Mouse (Mus musculus) lung, embryonic 14.5 days (tissue): Measurements from ENCODE around the gene Ago1. TPM values are rescaled to one million over a fixed set of nuclear protein-coding genes. Genes with fewer than 3 reads are reported as not detected.
A peak's percentile ranks its signal among the peaks of the same experiment; 100 is the strongest.

Experiments used
- ATAC-seq: fragments of 200-750 bp; cut with Nextera tagmentation; 2 replicates; pipeline ENCODE4 v1.8.0; 2017; ENCODE audit warnings: mild to moderate bottlenecking, moderate TSS enrichment, moderate library complexity; ENCODE audit not compliant: insufficient read depth
- DNase-seq: peaks from one replicate; pipeline ENCODE4 v3.0.0-alpha.2; 2015
- H3K27ac ChIP-seq: fragments of 300-500 bp; sonication (generic); 2 replicates; pipeline ENCODE4 v1.5.1; 2014; ENCODE audit warnings: low read depth, mild to moderate bottlenecking, moderate library complexity
- H3K27me3 ChIP-seq: fragments of 300-500 bp; sonication (generic); 2 replicates; pipeline ENCODE4 v1.6.1; 2014; ENCODE audit warnings: low read length, control low read depth; ENCODE audit not compliant: insufficient read depth
- H3K36me3 ChIP-seq: fragments of 300-500 bp; sonication (generic); 2 replicates; pipeline ENCODE4 v1.6.1; 2014; ENCODE audit warnings: control low read depth; ENCODE audit not compliant: insufficient read depth
- H3K4me1 ChIP-seq: fragments of 300-500 bp; sonication (generic); 2 replicates; pipeline ENCODE4 v1.6.1; 2014; ENCODE audit warnings: antibody characterized with exemption, control low read depth; ENCODE audit not compliant: insufficient read depth
- H3K4me2 ChIP-seq: fragments of 300-500 bp; sonication (generic); 2 replicates; pipeline ENCODE4 v1.6.1; 2014; ENCODE audit warnings: mild to moderate bottlenecking
- H3K4me3 ChIP-seq: fragments of 300-500 bp; sonication (generic); 2 replicates; pipeline ENCODE4 v1.5.1; 2014; ENCODE audit warnings: low read depth, low read length
- H3K9ac ChIP-seq: fragments of 300-500 bp; sonication (generic); 2 replicates; pipeline ENCODE4 v1.6.1; 2014
- H3K9me3 ChIP-seq: fragments of 300-500 bp; sonication (generic); 2 replicates; pipeline ENCODE4 v1.6.1; 2016; ENCODE audit warnings: low read depth, low read length, control low read depth
- CTCF ChIP-seq: IDR thresholded peaks from 2 replicates; pipeline ENCODE4 v1.5.1; 2016; ENCODE audit warnings: antibody characterized with exemption, low read depth
- WGBS: fragments of 180-500 bp; shearing (Covaris S2); extraction: QIAGEN DNeasy Blood & Tissue Kit; methylation state at CpG from one replicate; pipeline ENCODE4 v1.1.7; 2014; 5-methylcytosine and 5-hydroxymethylcytosine counted together
- polyA plus RNA-seq: library from polyadenylated mRNA; unstranded; fragments of >200 nt; fragmentation: Nextera tagmentation; extraction: Ambion mirVana; gene quantifications from 2 replicates; pipeline ENCODE4 v1.2.1, GENCODE M21; 2014

Gene Ago1
- polyA plus RNA-seq, 1 experiment from 2014 or later = 10.7 TPM

DNA sequence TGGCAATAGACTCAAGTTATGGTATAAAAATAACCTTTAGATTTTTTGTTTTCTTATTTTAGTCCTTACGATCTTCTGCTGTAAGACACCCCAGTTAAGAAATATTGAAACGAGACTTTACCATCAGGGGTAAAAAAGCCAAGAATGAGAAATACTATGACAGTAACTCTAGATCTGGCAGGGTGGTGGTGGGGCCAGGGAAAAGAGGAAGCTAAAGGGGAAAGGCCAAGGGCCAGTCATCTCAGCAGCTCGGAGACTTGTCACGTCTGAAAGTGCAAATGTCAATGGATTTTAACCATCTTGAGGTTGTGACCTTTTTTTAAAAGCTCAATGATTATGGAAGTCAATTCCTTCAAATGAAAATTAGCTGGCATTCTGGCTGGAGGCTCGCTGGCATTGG lies 30.1 kb downstream of the Ago1 start:
- H3K9ac ChIP-seq = no peak overlapping the region
- H3K4me3 ChIP-seq = no peak overlapping the region
- no peak for DNase-seq
- 76% methylated on average over 5 of the region's 5 CpGs for WGBS
- no peaks in the 10 kb centered on the region for H3K9me3 ChIP-seq
- no peak overlapping the region for H3K27ac ChIP-seq
- TF ChIP-seq CTCF = no peak
- no peak for ATAC-seq
- H3K27me3 ChIP-seq = no peaks in the 10 kb centered on the region
- no peaks in the 10 kb centered on the region for H3K4me1 ChIP-seq
- no peak overlapping the region for H3K4me2 ChIP-seq
- peaks cover 72% of the 10 kb centered on the region for H3K36me3 ChIP-seq

DNA sequence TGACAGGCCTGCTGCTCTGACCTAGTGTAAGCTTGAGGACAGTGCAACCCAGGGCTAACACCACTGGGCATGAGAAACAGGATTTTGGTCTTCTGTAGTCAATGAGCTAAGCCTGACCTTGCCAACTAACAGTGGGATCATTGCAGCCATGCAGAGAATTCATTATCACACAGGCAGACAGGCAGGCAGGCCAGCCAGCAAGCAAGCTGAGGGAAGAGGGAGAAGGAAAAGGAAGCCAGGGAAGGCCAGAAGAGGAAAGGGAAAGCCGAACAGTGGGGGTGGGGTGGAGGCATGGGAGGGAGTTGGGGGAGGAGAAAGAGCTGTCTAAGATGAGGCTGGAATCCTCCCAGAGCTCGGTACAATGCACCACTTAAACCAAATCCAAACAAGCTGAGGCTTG lies 32.1 kb downstream of the Ago1 start:
- TF ChIP-seq CTCF = no peak
- WGBS = 34% methylated on average over 2 of the region's 2 CpGs
- no peak for ATAC-seq

DNA sequence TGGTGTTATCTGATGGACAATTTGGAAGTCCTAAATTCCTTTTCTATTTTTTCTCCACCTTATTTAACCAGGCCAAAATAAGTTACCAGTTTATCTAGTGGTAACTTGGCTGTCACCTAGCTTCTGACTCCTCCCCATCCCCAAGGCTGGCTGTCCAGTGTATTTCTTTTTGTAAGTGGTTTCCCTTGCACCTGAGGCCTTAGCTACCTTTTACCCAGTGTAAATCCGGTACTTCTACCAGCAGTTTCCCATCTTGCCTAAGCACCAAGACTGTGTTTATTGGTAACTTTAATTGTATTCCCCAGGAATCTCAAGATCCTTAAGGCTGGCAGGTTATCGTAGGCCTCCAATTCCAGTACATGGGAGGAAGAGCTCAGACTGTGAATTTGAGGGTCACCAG lies 34.3 kb downstream of the Ago1 start:
- Histone ChIP-seq H3K4me1 (no peaks in the 10 kb centered on the region; the same call in 1 of the 2 replicates), H3K4me2 (no peak overlapping the region), H3K4me3 (no peak overlapping the region), H3K27me3 (no peaks in the 10 kb centered on the region), H3K9ac (no peak overlapping the region), H3K9me3 (no peaks in the 10 kb centered on the region), H3K27ac (no peak overlapping the region), H3K36me3 (peaks cover 31% of the 10 kb centered on the region)
- no peak for TF ChIP-seq CTCF
- WGBS = 88% methylated on average over 2 of the region's 2 CpGs
- no peak for DNase-seq
- no peak for ATAC-seq

More for the DNA sequence above, 32.1 kb downstream of the Ago1 start:
- H3K27ac ChIP-seq = no peak overlapping the region
- H3K4me3 ChIP-seq = no peak overlapping the region
- no peaks in the 10 kb centered on the region for H3K9me3 ChIP-seq
- no peaks in the 10 kb centered on the region for H3K27me3 ChIP-seq
- peaks cover 52% of the 10 kb centered on the region for H3K36me3 ChIP-seq
- H3K9ac ChIP-seq = no peak overlapping the region
- no peak overlapping the region for H3K4me2 ChIP-seq
- H3K4me1 ChIP-seq = no peaks in the 10 kb centered on the region
- no peak for DNase-seq

DNA sequence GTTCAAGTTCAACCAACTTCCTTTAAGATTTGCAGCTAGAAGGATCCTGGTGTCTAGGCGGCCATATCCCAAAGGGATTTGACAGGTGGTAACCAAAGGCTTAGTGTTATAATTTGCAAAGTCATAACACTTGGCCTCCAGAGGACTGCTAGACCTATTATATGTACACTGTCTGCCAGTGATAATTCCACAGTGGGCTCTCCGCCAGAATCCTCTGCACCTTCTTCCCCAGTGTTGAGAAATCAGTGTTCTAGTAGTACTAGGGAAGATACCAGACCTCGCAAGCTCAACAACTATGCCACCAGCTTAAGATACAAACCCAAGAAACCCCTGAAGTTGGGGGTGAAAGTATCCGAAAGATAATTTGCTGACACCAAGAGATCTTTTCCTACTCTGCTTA lies 35.2 kb downstream of the Ago1 start:
- Histone ChIP-seq H3K27ac (no peak overlapping the region), H3K4me2 (no peak overlapping the region), H3K9me3 (no peaks in the 10 kb centered on the region), H3K9ac (no peak overlapping the region), H3K36me3 (peaks cover 24% of the 10 kb centered on the region), H3K4me1 (no peaks in the 10 kb centered on the region; the same call in 1 of the 2 replicates), H3K27me3 (no peaks in the 10 kb centered on the region), H3K4me3 (no peak overlapping the region)
- WGBS = 81% methylated on average over 4 of the region's 4 CpGs
- no peak for TF ChIP-seq CTCF
- ATAC-seq = no peak
- DNase-seq = no peak

DNA sequence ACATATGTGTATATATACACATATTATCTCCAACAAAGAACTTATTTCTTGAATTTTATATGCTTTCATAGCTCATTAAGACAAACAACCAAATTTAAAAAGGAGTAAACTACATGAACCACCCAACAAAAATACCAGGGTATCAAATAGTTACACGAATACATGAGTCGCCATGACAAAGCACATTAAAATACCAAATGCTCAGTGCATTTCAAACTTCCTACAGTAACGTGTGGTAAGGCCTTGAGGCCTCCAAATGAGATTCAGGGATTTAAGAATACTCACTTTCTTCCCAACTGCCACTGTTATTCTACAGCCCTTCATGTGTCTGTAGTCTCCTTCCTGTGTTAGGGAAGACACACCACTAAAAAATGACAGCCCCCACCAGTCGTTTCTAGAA lies 36.6 kb downstream of the Ago1 start:
- ATAC-seq (no peak), DNase-seq (no peak)
- Histone ChIP-seq H3K4me1 (no peaks in the 10 kb centered on the region; the same call in 1 of the 2 replicates), H3K4me2 (no peak overlapping the region), H3K4me3 (no peak overlapping the region), H3K27me3 (no peaks in the 10 kb centered on the region), H3K9ac (no peak overlapping the region), H3K36me3 (peaks cover 15% of the 10 kb centered on the region; the same call in 1 of the 2 replicates), H3K27ac (no peak overlapping the region), H3K9me3 (no peaks in the 10 kb centered on the region)
- TF ChIP-seq CTCF = no peak
- 78% methylated on average over 4 of the region's 4 CpGs for WGBS

DNA sequence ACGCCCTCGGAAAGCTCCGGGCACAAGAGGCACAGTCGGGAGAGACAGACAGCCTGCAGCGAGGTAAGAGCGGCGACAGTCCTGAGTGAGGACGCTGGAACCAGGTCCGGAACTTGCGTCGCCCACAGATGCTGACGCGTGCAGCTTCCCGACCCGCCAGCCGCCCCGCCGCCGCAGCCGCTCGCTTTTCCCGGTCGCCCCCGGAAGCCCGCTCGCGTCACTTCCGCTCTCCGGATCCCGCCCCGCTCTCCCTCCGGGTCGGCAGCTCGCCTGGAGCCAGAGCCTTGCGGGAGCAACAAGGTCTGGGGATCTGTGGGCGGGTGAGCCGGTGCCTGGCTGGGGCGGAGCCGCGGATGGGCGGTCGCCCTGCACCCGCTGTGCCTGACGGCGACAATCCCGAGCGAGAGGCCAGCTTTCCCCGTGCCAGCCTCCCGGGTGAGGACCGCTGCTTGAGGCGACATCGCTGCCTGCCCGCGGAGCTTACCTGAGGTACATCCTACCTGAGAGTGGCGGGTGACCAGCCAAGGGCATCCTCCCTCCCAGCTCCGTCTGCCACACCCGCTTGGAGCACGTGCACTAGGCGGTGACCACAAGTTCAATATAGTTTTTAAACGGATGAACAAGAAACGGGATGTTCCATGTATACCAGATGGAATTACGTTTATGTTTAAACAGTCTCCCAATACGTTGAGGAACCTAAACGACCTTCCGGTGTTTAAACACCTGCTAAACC lies 38.9 kb downstream of the Ago1 start, which contains the start of gene Ago3:
Ago3 (minus strand) TSS at position 210 of the 733 bp plus-strand sequence.
- H3K27ac ChIP-seq = peak within 1 kb of the TSS; percentile 83
- no peaks in the 10 kb centered on the region; the same call in 1 of the 2 replicates for H3K4me1 ChIP-seq
- no peaks in the 10 kb centered on the region for H3K9me3 ChIP-seq
- H3K36me3 ChIP-seq = peaks cover 1% of the 10 kb centered on the region; the same call in 1 of the 2 replicates
- under 1% methylated on average over 65 of the region's 65 CpGs for WGBS
- H3K4me3 ChIP-seq = peak within 1 kb of the TSS; percentile 91
- no peak for TF ChIP-seq CTCF
- peak within 1 kb of the TSS; percentile 91 for H3K9ac ChIP-seq
- peak; percentile 98 for ATAC-seq
- DNase-seq = peak; percentile 96
- H3K4me2 ChIP-seq = peak within 1 kb of the TSS; percentile 91
- no peaks in the 10 kb centered on the region for H3K27me3 ChIP-seq

DNA sequence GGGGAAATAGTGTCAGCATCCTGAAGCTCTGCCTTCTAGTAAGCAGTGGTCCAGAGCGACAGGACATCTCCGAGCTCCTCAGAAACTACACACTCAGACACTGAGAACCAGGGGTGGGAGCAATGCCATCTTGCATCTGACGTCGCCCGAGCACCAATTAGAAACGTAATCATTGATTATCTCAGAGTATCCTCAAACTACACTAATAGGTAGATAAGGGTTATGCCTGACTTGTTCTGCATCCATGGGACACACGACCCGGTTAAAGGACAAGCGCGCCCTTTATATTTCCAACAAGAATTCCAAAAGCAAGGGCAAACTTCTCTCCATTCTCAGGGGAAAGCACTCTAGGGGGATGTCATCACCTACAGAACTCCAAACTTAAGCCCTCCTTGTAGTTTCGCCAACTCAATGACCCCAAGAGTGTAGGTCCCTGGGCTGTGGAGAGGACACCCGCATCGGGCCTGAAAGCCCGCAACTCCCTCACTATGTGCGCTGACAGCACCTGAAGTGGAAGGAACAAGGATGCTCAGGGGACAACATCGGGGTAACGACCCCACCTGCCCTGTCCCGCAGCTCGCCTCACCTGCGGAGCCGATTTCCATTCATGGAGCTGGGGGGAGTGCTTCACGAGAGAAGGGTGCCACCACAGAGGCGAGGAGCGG lies 39.6 kb downstream of the Ago1 start:
- Histone ChIP-seq H3K4me1 (no peaks in the 10 kb centered on the region; the same call in 1 of the 2 replicates), H3K27ac (peak overlapping the region; percentile 83), H3K4me3 (peak overlapping the region; percentile 91), H3K27me3 (no peaks in the 10 kb centered on the region), H3K36me3 (no peaks in the 10 kb centered on the region), H3K4me2 (peak overlapping the region; percentile 91), H3K9me3 (no peaks in the 10 kb centered on the region), H3K9ac (peak overlapping the region; percentile 91)
- peak; percentile 10 for DNase-seq
- whole genome bisulfite sequencing = under 1% methylated on average over 24 of the region's 24 CpGs
- no peak for TF ChIP-seq CTCF
- ATAC-seq = peak; percentile 73; the same call in 1 of the 2 replicates
